Mouse (Mus musculus): ENCODE data around the gene Ackr3. TPM values are rescaled to one million over a fixed set of nuclear protein-coding genes. Genes with fewer than 3 reads are reported as not detected.

The Ackr3 gene
- 71.5 and 101 TPM in 2 replicates for total RNA-seq (2021)
- long read RNA-seq, transcript Ackr3-201 (2 exons, 3,065 nt), result major isoform, 96 of 147 reads
- long read RNA-seq, partial matches to known transcripts, result 49 of 147 reads
- long read RNA-seq, other reads (novel, unspliced or antisense), result 2 of 147 reads

- DNase-seq, result peak; percentile 80
Observed at GRCm38 (mm10) chr1:90203783-90204690, at the start of gene Ackr3. Ackr3 (plus strand) TSS chr1:90203980.

- no peak for DNase-seq
Observed at GRCm38 (mm10) chr1:90156589-90156988, 47.2 kb upstream of the Ackr3 start.

- no peak for DNase-seq
Observed at GRCm38 (mm10) chr1:90159927-90160326, 43.9 kb upstream of the Ackr3 start.

GRCm38 (mm10) chr1:90161623-90162022, 42.2 kb upstream of the Ackr3 start:
- DNase-seq, result no peak

- DNase-seq, result no peak
Observed at GRCm38 (mm10) chr1:90162379-90162857, 41.4 kb upstream of the Ackr3 start.

- DNase-seq, result no peak
Observed at GRCm38 (mm10) chr1:90163161-90163560, 40.6 kb upstream of the Ackr3 start.

GRCm38 (mm10) chr1:90164319-90164718, 39.5 kb upstream of the Ackr3 start:
- no peak for DNase-seq

- no peak for DNase-seq
Observed at GRCm38 (mm10) chr1:90174338-90174737, 29.4 kb upstream of the Ackr3 start.

GRCm38 (mm10) chr1:90176223-90176622, 27.6 kb upstream of the Ackr3 start:
- no peak for DNase-seq

- DNase-seq, result no peak
Observed at GRCm38 (mm10) chr1:90177565-90177964, 26.2 kb upstream of the Ackr3 start.

- DNase-seq, result no peak
Observed at GRCm38 (mm10) chr1:90177978-90178377, 25.8 kb upstream of the Ackr3 start.

GRCm38 (mm10) chr1:90180479-90180878, 23.3 kb upstream of the Ackr3 start:
- DNase-seq, result no peak

- no peak for DNase-seq
Observed at GRCm38 (mm10) chr1:90180966-90181699, 22.6 kb upstream of the Ackr3 start.

- no peak for DNase-seq
Observed at GRCm38 (mm10) chr1:90182521-90182920, 21.3 kb upstream of the Ackr3 start.

GRCm38 (mm10) chr1:90183602-90184001, 20.2 kb upstream of the Ackr3 start:
- DNase-seq, result no peak

- DNase-seq, result no peak
Observed at GRCm38 (mm10) chr1:90186173-90186572, 17.6 kb upstream of the Ackr3 start.

GRCm38 (mm10) chr1:90186874-90187273, 16.9 kb upstream of the Ackr3 start:
- DNase-seq, result no peak

GRCm38 (mm10) chr1:90189046-90189445, 14.7 kb upstream of the Ackr3 start:
- no peak for DNase-seq

GRCm38 (mm10) chr1:90201246-90201645, 2.5 kb upstream of the Ackr3 start:
- no peak for DNase-seq

GRCm38 (mm10) chr1:90201655-90202054, 2.1 kb upstream of the Ackr3 start:
- DNase-seq, result no peak

GRCm38 (mm10) chr1:90202207-90202978, 1.4 kb upstream of the Ackr3 start:
- DNase-seq, result peak; percentile 87

GRCm38 (mm10) chr1:90203341-90203740, 439 bp upstream of the Ackr3 start:
- DNase-seq, result no peak
